Mouse (Mus musculus): ENCODE data around the gene Runx3.

DNA sequence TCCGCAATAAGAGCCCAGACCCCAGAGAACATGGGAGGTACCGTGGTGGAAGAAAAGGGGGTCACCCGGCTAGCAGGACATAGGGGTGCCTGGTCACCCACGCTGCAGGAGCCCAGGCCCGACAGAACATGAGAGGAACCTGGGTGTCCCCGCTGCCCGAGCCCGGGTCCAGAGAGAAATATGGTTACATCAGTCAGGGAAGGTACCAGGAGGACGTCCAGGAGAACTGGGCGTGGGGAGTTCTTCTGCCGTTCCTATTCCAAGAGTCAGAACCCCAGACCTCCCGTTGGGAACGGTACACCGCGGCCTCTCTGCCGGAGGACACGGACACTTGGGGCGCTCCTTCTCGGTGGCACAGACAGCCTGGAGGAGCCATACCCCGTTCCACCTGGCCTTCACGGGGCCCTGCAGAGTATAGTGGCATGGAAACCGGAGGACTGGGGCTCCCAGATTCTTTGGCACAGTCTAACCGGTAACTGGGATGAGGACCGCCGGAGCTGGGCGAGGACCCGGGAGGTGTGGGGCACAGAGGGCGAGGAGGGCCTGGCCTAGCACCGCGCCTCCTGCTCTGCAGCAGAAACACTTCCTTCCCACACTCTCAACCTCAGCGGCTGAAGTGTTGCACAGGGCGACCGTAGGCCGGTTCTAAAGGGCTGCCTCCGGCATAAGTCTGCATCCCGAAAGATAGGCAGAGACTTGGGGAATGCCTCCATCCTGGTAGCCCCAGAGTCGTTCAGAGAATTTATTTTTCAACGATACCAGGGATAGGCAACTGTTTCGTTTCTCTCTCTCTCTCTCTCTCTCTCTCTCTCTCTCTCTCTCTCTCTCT, 33.0 kb downstream of the Runx3 start:
- no peak for TF ChIP-seq POLR2A (IDR thresholded peaks at IDR 0.05; ENCODE audit: extremely low read depth, insufficient read depth, low read length)
- no peak for TF ChIP-seq CTCF (IDR thresholded peaks at IDR 0.05; ENCODE audit: extremely low read depth, insufficient read depth, low read length)

Data from cortical plate, adult 2 months (tissue).